ENCODE assay signal across 33 mouse cellular contexts in the genomic region with DNA sequence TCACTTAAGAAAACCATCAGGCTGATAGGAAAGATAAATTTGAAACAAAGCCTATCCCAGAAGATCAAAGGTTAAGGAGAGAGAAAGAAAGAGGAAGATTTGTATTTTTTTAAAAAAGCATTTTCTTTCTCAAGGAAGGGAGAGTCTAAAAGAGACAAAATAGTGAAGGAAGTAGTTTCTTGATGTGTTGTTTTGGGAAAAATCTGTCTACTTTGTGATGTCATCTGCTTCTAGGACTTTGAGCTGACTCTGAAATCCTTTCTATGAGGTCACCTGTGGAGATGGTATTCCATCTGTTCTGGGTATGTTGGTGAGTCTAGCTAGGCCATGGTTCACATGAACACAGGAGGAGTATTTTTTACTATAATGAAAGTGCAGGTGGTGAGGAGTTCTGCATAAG. TPM values are rescaled to one million over a fixed set of nuclear protein-coding genes. Genes with fewer than 3 reads are reported as not detected.
"Had no signal": no experiment of that assay in that cellular context is flagged by ENCODE, and none has a peak within 500 bp of the region (broad histone marks: within the 10 kb centered on the region; RNA-seq: fewer than 3 reads in every experiment).

A gene (plus strand): TSS at position 301 of the 400 bp plus-strand sequence.

- H3K4me1 ChIP-seq: embryonic facial prominence, embryonic 10.5 days; embryonic facial prominence, embryonic 12.5 days; embryonic facial prominence, embryonic 13.5 days; embryonic facial prominence, embryonic 15.5 days; forebrain, embryonic 10.5 days; forebrain, embryonic 12.5 days; forebrain, embryonic 13.5 days; forebrain, embryonic 15.5 days had no signal

- H3K36me3 ChIP-seq: embryonic facial prominence, embryonic 10.5 days; embryonic facial prominence, embryonic 12.5 days; embryonic facial prominence, embryonic 13.5 days; embryonic facial prominence, embryonic 15.5 days; forebrain, embryonic 10.5 days; forebrain, embryonic 12.5 days; forebrain, embryonic 15.5 days had no signal

- DNase-seq: cerebellum, adult 2 months; cerebellum, adult 8-10 months; cerebellum, adult 9-10 months; cerebellum, adult 9-11 months; cerebellum, postnatal 10 days; cerebellum, postnatal 14 days; cerebellum, postnatal 25 days; cerebellum, postnatal 36 days; embryo, embryonic 11 days; forebrain, postnatal 0 days; gastrocnemius, adult 2 months; gastrocnemius, postnatal 10 days; gastrocnemius, postnatal 14 days; gastrocnemius, postnatal 25 days; gastrocnemius, postnatal 36 days; heart, adult 11 months; heart, adult 18-20 months had no signal

- H3K27ac ChIP-seq: embryonic facial prominence, embryonic 10.5 days; embryonic facial prominence, embryonic 12.5 days; embryonic facial prominence, embryonic 13.5 days; embryonic facial prominence, embryonic 15.5 days; forebrain, embryonic 10.5 days; forebrain, embryonic 12.5 days; forebrain, embryonic 13.5 days; forebrain, embryonic 15.5 days; gastrocnemius, adult 2 months had no signal

- H3K4me2 ChIP-seq: embryonic facial prominence, embryonic 12.5 days; embryonic facial prominence, embryonic 13.5 days; embryonic facial prominence, embryonic 15.5 days; forebrain, embryonic 12.5 days; forebrain, embryonic 13.5 days; forebrain, embryonic 15.5 days had no signal

- ATAC-seq: forebrain, embryonic 13.5 days; forebrain, embryonic 14.5 days; forebrain, embryonic 15.5 days; forebrain, embryonic 16.5 days; forebrain, postnatal 0 days had no signal

- H3K9me3 ChIP-seq: embryonic facial prominence, embryonic 10.5 days; embryonic facial prominence, embryonic 12.5 days; embryonic facial prominence, embryonic 13.5 days; embryonic facial prominence, embryonic 15.5 days; forebrain, embryonic 10.5 days; forebrain, embryonic 12.5 days; forebrain, embryonic 13.5 days; forebrain, embryonic 15.5 days had no signal

- H3K4me3 ChIP-seq: embryonic facial prominence, embryonic 10.5 days; embryonic facial prominence, embryonic 12.5 days; embryonic facial prominence, embryonic 13.5 days; embryonic facial prominence, embryonic 15.5 days; erythroblast, embryonic 14.5 days; forebrain, embryonic 10.5 days; forebrain, embryonic 12.5 days; forebrain, embryonic 13.5 days; forebrain, embryonic 15.5 days; gastrocnemius, adult 2 months had no signal

- H3K9ac ChIP-seq: embryonic facial prominence, embryonic 12.5 days; embryonic facial prominence, embryonic 13.5 days; embryonic facial prominence, embryonic 15.5 days; forebrain, embryonic 12.5 days; forebrain, embryonic 13.5 days; forebrain, embryonic 15.5 days; forebrain, postnatal 0 days had no signal

- H3K27me3 ChIP-seq: embryonic facial prominence, embryonic 12.5 days; embryonic facial prominence, embryonic 13.5 days; embryonic facial prominence, embryonic 15.5 days; forebrain, embryonic 12.5 days; forebrain, embryonic 13.5 days; forebrain, embryonic 15.5 days had no signal

RNA-seq across cellular contexts. Expression of the gene that starts here (rescaled TPM):
- polyA plus RNA-seq: cerebellum, adult 2 months; cortical plate, adult 2 months; embryonic facial prominence, embryonic 10.5 days; embryonic facial prominence, embryonic 11.5 days; embryonic facial prominence, embryonic 12.5 days; embryonic facial prominence, embryonic 13.5 days; embryonic facial prominence, embryonic 14.5 days; embryonic facial prominence, embryonic 15.5 days; erythroblast, embryonic 14.5 days; forebrain, embryonic 10.5 days; forebrain, embryonic 11.5 days; forebrain, embryonic 12.5 days; forebrain, embryonic 13.5 days; forebrain, embryonic 14.5 days; forebrain, embryonic 15.5 days; forebrain, embryonic 16.5 days; forebrain, postnatal 0 days; frontal cortex, adult 2 months had no signal
